Mouse (Mus musculus) olfactory bulb, adult 2 months (tissue): ENCODE results near the gene Ascl1. TPM values are rescaled to one million over a fixed set of nuclear protein-coding genes. Genes with fewer than 3 reads are reported as not detected.

Experiments
- H3K27ac ChIP-seq: fragments of 200-500 bp; 2 replicates; pipeline ENCODE4 v1.5.1; 2012; ENCODE audit warnings: low read depth, low read length; ENCODE audit not compliant: insufficient read depth
- H3K4me1 ChIP-seq: fragments of 200-500 bp; 2 replicates; pipeline ENCODE4 v1.6.1; 2012; ENCODE audit warnings: low read length; ENCODE audit not compliant: control insufficient read depth, insufficient read depth
- H3K4me3 ChIP-seq: fragments of 200-500 bp; 2 replicates; pipeline ENCODE4 v1.5.1; 2012; ENCODE audit warnings: mild to moderate bottlenecking, low read depth, low read length, moderate library complexity; ENCODE audit not compliant: insufficient read depth
- CTCF ChIP-seq: fragments of 200-500 bp; IDR thresholded peaks from 2 replicates; pipeline ENCODE4 v1.5.1; 2012; ENCODE audit warnings: low read depth, mild to moderate bottlenecking, low read length, moderate library complexity; ENCODE audit not compliant: insufficient read depth
- POLR2A ChIP-seq: fragments of 200-500 bp; IDR thresholded peaks from 2 replicates; pipeline ENCODE4 v1.6.1; 2012; ENCODE audit warnings: mild to moderate bottlenecking, low read depth, low read length, moderate library complexity; ENCODE audit not compliant: insufficient read depth
- WGBS: fragments of 180-500 bp; shearing (Covaris S2); methylation state at CpG from one replicate; pipeline ENCODE4 v1.1.7; 2018; 5-methylcytosine and 5-hydroxymethylcytosine counted together
- polyA plus RNA-seq: library from polyadenylated mRNA; stranded (reverse); fragments of >200 nt; gene quantifications from 2 replicates; pipeline ENCODE4 v1.2.4, GENCODE M21; 2012; ENCODE audit warnings: low replicate concordance; ENCODE audit not compliant: missing spikeins, insufficient read depth, insufficient read length

Gene Ascl1
- polyA plus RNA-seq, 1 experiment, result not detected

GRCm38 (mm10) chr10:87501659-87502042, 8.2 kb upstream of the Ascl1 start:
- 13% methylated on average over 7 of the region's 7 CpGs for WGBS
- H3K4me1 ChIP-seq, result no peaks in the 10 kb centered on the region
- H3K27ac ChIP-seq, result no peak overlapping the region
- no peak overlapping the region for H3K4me3 ChIP-seq
- TF ChIP-seq CTCF (no peak), POLR2A (no peak)

- WGBS, result 6% methylated on average over 20 of the region's 20 CpGs
- H3K4me3 ChIP-seq, result no peak overlapping the region
- TF ChIP-seq POLR2A, result no peak
- no peak for TF ChIP-seq CTCF
- no peak overlapping the region for H3K27ac ChIP-seq
- H3K4me1 ChIP-seq, result no peaks in the 10 kb centered on the region
These were observed 7.6 kb upstream of the Ascl1 start for GRCm38 (mm10) chr10:87500926-87501658.

DNA sequence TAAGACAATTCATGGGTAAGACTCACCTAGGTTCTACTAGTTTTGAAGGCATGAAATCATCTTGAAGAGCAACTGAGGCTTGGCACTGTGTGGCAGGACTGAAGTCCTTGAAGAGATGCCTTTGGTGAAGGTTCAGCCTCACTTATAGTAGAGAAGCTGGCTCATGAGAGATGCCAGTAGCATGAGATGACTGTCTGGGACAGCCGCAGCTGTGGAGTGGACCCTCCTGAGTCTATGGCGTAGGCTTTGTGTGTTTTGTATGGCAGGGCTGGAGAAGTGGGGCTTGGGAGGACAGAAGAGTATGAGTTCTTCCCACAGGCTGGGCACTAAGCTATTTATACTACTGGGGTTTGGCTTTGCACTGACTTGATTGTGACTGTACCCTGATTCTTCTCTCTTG, 3.6 kb upstream of the Ascl1 start:
- H3K4me3 ChIP-seq, result no peak overlapping the region
- H3K4me1 ChIP-seq, result peaks cover 19% of the 10 kb centered on the region
- no peak overlapping the region for H3K27ac ChIP-seq
- WGBS, result 100% methylated on average over 2 of the region's 2 CpGs
- no peak for TF ChIP-seq POLR2A
- no peak for TF ChIP-seq CTCF

DNA sequence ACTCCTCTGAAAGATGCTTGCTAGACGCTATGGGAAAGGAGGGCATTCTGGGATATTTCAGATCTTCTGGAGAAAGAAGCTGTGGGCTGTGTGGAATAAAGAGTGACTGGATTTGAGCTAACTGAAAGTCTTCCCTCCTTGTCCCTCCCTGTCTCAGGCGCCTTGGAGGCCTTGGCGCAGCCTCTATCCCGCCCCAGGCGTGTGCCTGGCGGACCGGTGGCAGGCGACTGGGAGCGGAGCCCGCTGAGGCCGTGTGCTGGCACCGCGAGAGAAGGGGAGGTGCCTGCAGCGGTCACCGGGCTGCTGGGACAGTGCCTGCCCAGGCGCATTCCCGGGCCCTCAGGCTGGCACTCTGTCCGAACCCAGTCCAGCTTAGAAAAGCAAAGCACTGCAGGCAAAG, 1.1 kb upstream of the Ascl1 start:
- Histone ChIP-seq H3K27ac (no peak overlapping the region), H3K4me3 (peak overlapping the region; percentile 27), H3K4me1 (peaks cover 23% of the 10 kb centered on the region)
- 1% methylated on average over 18 of the region's 18 CpGs for WGBS
- no peak for TF ChIP-seq CTCF
- no peak for TF ChIP-seq POLR2A

DNA sequence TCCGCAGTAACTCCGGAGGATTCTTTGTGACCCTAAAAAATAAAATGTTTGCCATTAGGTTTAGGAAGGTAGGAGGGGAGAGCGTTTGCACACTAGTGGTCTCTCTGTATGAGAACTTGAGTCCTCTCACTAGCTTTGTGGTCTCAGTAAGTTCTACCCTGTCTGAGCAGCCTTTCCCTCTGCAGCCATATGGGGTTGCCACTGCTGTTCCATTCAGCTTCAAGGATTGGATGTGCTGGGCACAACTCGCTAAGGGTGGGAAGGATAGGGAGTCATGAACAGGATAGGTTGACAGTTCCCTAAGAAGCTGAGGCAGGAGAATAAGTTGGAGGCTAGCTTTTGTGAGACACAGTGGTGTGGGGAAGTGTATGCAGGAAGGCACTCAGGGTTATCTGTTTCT, 716 bp upstream of the Ascl1 start:
- H3K27ac ChIP-seq, result no peak overlapping the region
- no peak for TF ChIP-seq CTCF
- no peak for TF ChIP-seq POLR2A
- WGBS, result 3% methylated on average over 4 of the region's 4 CpGs
- peaks cover 23% of the 10 kb centered on the region for H3K4me1 ChIP-seq
- peak overlapping the region; percentile 27; the same call in 1 of the 2 replicates for H3K4me3 ChIP-seq

DNA sequence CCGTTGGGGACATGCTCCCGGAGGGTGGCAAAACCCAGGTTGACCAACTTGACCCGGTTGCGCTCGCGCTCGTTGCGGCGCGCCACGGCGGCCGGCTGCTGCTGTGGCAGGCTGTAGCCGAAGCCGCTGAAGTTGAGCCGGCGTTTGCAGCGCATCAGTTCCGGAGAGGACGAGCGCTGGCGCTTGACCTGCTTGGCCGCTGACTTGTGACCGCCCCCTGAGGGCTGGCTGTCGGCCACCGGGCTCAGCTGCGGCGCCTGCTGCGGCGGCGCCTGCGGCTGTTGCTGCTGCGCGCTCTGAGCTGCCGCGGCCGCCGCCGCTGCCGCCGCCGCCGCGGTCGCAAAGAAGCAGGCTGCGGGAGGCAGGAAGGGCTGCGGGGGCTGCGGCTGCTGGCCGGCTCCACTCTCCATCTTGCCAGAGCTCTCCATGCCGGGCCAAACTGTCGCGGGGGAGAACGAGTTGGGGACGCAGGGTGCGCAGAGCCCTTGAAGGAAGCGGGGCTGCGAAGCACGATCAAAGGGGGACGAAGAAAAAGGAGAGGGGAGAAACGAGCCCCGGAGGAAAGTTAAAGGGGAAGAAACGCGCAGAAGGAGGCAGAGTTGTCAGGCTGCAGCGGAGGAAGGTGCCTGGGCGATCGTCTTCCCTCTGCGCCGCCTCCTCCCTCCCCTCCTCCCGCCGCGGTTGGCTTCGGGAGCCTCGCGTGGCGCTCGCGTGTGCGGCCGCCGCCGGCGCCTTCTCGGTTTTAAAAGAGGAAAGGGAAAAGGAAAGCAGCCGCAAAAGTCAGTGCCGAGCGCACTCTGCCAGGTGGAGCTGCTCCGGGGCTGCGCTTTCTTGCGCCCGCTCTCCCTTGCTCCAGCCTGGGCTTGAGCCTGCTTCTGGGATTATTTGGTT, 554 bp downstream of the Ascl1 start:
- under 1% methylated on average over 80 of the region's 90 CpGs for WGBS
- peaks cover 26% of the 10 kb centered on the region for H3K4me1 ChIP-seq

GRCm38 (mm10) chr10:87492332-87492660, 1.2 kb downstream of the Ascl1 start:
- Histone ChIP-seq H3K27ac (no peak overlapping the region), H3K4me1 (peaks cover 26% of the 10 kb centered on the region), H3K4me3 (peak overlapping the region; percentile 71)
- WGBS, result 1% methylated on average over 26 of the region's 26 CpGs
- TF ChIP-seq CTCF, result no peak
- TF ChIP-seq POLR2A, result no peak

More for the DNA sequence above, 554 bp downstream of the Ascl1 start:
- H3K4me3 ChIP-seq, result peak overlapping the region; percentile 71
- H3K27ac ChIP-seq, result peak overlapping the region; percentile 52; the same call in 1 of the 2 replicates
- no peak for TF ChIP-seq POLR2A
- no peak for TF ChIP-seq CTCF

DNA sequence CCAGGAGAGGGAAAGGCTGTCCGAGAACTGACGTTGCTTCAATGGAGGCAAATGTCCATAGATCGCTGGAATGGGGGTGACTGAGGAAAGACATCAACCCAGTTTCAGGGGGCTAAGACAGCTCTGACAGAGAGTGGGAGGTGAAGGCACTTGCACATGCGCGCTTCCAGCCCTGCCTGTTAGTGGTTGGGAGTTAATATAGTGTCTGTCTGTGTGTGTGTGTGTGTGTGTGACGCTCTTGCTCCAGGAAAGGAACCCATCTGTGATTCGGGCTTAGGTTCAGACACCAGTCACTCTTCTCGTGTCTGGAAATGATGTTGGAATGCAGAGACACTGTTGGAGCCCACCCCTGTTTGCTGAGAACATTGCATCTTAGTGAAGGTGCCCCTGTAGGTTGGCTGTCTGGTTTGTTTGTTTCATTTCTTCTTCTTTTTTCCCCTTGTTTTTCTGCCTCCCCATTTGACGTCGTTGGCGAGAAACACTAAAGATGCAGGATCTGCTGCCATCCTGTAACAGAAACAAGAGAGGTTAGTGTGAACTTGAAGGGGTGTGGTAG, 1.9 kb downstream of the Ascl1 start:
- peaks cover 26% of the 10 kb centered on the region for H3K4me1 ChIP-seq
- 0 out of 2 replicates have a peak overlapping the region, but pooled peaks have one; percentile 3 for H3K4me3 ChIP-seq
- 16% methylated on average over 11 of the region's 11 CpGs for WGBS
- no peak overlapping the region for H3K27ac ChIP-seq
- no peak for TF ChIP-seq CTCF
- TF ChIP-seq POLR2A, result no peak

DNA sequence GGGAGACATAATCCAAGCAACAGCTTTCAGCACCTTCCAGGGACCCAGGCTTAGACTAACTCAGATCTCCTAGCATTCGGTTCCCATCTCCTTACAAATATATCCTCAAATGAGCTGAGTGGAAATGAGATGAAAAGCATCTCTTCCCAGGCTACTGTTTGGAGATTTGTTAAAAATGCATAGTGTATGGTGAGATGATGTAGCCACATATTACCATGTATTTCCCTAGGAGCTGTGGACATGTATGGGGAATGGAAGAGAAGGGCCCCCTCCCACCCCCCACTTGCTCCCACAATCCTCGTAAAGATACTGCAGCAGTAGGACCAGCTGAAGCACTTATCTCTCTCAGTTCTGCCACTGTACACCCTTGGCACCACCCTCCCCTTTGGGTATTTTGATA, 3.1 kb downstream of the Ascl1 start:
- Histone ChIP-seq H3K27ac (no peak overlapping the region), H3K4me1 (peaks cover 36% of the 10 kb centered on the region), H3K4me3 (no peak overlapping the region)
- WGBS, result 42% methylated on average over 2 of the region's 2 CpGs
- TF ChIP-seq CTCF, result no peak
- no peak for TF ChIP-seq POLR2A
